Mouse (Mus musculus) embryonic stem cell, embryonic (primary cell): Measurements from ENCODE around the gene Nhsl1.

ENCODE experiments used
- CTCF ChIA-PET, 4 experiments: fragments of 300-600 bp in 2 of 4; fragments of 350-600 bp in 2 of 4; sonication (Branson Sonifier 250); formaldehyde crosslinking; loops; one replicate each; lab custom pipeline; 2022; ENCODE audit warnings: inconsistent platforms in 2 of 4; lab: Charles Lee
- POLR2A ChIA-PET, 4 experiments: fragments of 300-600 bp in 2 of 4; fragments of 350-600 bp in 2 of 4; sonication (Branson Sonifier 250); formaldehyde crosslinking; loops; one replicate each; lab custom pipeline; 2022; ENCODE audit warnings: antibody characterized with exemption in 4 of 4, inconsistent platforms in 1 of 4; lab: Charles Lee

Gene Nhsl1

DNA sequence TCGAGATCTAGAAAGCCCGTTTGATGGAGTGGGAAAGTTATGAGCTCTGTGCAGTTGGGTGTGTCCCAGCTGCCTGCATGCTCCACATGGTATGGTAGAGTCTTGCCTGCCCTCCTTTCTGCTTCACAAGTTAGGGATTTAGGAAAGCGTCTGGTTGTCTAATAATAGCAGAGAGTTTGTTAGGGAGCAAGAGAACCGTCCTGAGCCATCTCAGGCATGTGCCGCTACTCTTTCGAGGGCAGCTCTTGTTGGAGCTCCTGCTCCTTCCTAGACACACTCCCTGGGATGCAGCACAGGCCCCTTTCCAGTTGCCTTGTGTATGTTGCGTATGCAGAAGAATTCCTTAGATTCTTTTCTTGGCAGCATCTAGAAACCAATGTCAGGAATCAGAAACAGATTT is 117.2 kb downstream of the Nhsl1 start:
- ChIA-PET CTCF (interaction anchor here in 1 of 4 experiments (1.4 to 1.9 kb wide), 2 partner anchors 18 to 93 kb away, joined by 3 to 6 read pairs; no protein-coding TSS in a partner anchor), POLR2A (interaction anchor here in 2 of 4 experiments (0.6 to 1.4 kb wide), 4 partner anchors 9 to 29 kb away, joined by 3 read pairs; no protein-coding TSS in a partner anchor)

DNA sequence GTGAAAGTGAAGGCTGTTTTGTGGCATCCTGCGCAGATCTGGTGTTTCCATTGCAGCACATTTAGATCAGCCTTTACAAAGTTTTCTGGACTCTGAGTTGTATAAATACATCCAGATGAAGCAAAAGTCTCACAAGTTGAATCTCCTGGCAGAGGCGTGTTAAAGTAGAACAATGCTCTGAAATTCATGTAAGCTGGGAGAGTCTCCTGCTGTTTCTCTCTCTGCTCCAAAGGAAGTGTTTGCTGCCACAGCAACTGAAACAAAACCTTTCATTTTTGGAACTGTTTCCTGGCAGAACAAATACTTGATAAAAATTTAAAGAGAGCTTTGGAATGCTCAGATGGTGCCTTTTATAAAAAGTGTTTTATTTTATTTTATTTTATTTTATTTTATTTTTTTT is 118.8 kb downstream of the Nhsl1 start:
- ChIA-PET CTCF (interaction anchor here in 2 of 4 experiments (0.7 to 1.9 kb wide), 3 partner anchors 16 to 20 kb away, joined by 3 to 6 read pairs (median 3); no protein-coding TSS in a partner anchor), POLR2A (interaction anchor here in 2 of 4 experiments (0.8 to 1.7 kb wide), 8 partner anchors 9 to 94 kb away, joined by 3 to 8 read pairs (median 4); no protein-coding TSS in a partner anchor)

DNA sequence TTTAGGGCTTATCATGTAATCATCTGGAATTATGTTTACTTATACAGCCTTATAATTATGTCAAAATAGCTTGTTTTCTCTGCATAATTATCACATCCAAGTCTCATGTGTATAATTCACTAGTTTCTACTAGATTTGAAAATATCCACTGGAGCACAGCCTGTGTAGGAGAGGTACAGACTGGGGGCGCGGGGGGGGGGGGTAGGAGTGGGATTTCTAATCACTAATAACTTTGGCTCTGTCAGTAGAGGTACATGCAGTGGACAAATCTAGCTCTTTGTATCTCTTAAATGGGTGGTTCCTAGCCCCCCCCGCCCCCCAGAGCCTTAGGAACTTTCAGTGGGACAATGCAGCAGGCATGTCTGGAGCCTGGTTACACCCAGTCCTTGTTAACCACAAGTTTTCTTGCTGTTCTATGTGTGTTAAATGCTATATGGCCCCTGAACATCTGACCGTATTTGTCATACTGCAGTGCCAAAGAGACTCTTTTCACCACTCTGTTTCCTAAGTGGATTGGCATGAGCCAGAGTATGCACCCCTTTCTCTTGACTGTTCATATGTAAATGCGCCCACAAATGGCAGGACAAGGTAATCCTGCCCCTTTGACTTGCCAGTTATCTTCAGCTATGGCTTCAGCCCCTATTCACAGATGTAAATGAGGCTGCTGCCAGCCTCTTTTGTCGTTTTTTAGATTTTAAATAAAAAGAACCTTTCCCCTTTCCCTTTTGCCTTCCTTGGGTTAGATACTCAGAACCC is 127.0 kb downstream of the Nhsl1 start:
- ChIA-PET POLR2A (interaction anchor here (0.6 to 2.3 kb wide), 37 partner anchors 8 to 1522 kb away, joined by 3 to 9 read pairs (median 4); partner anchors contain the start of gene Txlnb (in 1 of the 4)), CTCF (interaction anchor here in 3 of 4 experiments (0.7 to 1.3 kb wide), 6 partner anchors 11 to 237 kb away, joined by 3 to 8 read pairs (median 4); no protein-coding TSS in a partner anchor)

DNA sequence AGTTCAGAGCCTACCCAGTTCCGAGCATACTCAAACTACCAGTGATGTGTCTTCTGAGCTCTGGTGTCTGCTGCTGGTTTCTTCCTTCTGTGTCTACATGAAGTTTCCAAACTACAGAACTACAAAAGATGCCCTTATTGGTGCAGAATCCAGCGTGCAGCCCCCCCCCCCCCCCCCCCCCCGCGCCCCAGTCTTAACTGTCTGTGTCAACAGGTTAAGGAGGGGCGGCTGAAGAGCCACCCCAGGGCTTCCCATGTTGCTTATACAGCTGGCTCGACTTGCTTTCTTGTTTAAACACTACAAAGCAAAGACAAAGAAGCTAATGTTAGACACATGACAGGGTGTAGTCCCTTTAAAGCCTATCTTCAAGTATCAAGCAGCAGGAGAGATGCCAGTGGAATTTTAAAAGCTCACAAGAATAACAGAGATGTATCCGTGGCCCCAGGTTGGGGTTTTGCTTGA is 127.6 kb downstream of the Nhsl1 start:
- CTCF ChIA-PET, result interaction anchor here in 3 of 4 experiments (0.5 to 1.3 kb wide), 5 partner anchors 10 to 378 kb away, joined by 3 to 5 read pairs (median 4); no protein-coding TSS in a partner anchor
- POLR2A ChIA-PET, result interaction anchor here (0.6 to 2.3 kb wide), 33 partner anchors 9 to 1104 kb away, joined by 3 to 9 read pairs (median 4); partner anchors contain the start of gene Txlnb (in 1 of the 4)

DNA sequence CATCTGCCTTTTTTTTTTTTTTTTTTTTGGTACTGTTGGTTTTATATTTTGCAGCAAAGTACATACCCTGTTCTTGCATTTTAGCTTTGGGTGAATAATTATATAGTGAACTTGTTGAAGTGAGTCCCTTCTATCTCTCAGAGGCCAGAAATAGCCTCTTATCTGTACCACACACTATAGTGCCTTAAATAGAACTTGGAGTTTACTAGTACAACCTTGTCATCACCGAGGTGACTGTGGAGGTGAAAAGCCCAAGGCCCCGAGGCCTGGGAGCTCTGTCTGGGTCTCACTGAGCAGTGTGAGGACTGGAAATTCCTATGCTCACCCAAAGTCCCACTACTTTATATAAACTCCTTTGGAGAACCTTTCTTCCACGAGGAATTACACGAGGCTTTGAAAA is 128.5 kb downstream of the Nhsl1 start:
- ChIA-PET CTCF (interaction anchor here in 1 of 4 experiments (0.6 to 1.3 kb wide), 2 partner anchors 58 to 155 kb away, joined by 3 to 4 read pairs; no protein-coding TSS in a partner anchor), POLR2A (interaction anchor here in 2 of 4 experiments (0.7 to 2.3 kb wide), 9 partner anchors 9 to 55 kb away, joined by 3 to 8 read pairs (median 5); no protein-coding TSS in a partner anchor)

DNA sequence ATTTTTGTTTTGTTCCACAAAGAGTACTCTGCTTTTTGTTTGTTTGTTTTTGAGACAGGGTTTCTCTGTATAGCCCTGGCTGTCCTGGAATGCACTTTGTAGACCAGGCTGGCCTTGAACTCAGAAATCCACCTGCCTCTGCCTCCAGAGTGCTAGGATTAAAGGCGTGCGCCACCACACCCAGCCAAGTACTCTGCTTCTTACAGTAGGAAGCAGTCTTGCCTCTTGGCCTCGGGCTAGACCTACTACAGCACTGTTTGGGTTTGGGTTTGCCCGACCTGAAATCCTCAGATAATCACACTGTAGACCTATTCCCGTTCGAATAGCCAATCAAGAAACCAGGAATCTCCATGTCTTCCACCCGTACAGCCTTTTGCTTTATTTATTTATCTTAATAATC is 130.1 kb downstream of the Nhsl1 start:
- POLR2A ChIA-PET, result interaction anchor here in 3 of 4 experiments (0.8 to 1.8 kb wide), 9 partner anchors 21 to 82 kb away, joined by 3 to 7 read pairs (median 4); no protein-coding TSS in a partner anchor
- CTCF ChIA-PET, result interaction anchor here in 3 of 4 experiments (0.7 to 1.2 kb wide), 3 partner anchors 56 to 213 kb away, joined by 3 read pairs; no protein-coding TSS in a partner anchor

DNA sequence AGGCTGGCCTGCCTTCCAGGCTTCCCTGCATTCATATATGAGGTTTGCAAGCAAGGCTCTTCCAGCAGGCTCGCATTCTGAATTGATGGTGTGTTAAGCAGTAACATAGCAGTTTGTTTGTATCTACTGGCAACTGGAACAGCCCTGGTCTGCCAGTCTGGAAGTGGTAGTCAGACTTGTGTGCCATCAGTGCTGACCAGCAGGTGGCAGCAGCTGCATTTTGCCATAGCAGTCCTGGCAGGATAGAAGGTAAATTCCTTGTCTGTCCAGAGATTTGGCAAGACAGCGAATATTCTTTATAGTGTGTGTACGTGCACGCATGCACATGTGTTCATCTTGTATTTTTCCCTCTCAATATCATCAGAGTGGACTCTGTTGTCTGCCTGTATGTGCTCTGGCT is 134.6 kb downstream of the Nhsl1 start:
- CTCF ChIA-PET, result interaction anchor here (0.7 to 2.0 kb wide), 25 partner anchors 9 to 149 kb away, joined by 3 to 14 read pairs (median 4); no protein-coding TSS in a partner anchor
- POLR2A ChIA-PET, result interaction anchor here in 3 of 4 experiments (0.6 to 1.7 kb wide), 4 partner anchors 46 to 1309 kb away, joined by 3 to 6 read pairs (median 4); no protein-coding TSS in a partner anchor

DNA sequence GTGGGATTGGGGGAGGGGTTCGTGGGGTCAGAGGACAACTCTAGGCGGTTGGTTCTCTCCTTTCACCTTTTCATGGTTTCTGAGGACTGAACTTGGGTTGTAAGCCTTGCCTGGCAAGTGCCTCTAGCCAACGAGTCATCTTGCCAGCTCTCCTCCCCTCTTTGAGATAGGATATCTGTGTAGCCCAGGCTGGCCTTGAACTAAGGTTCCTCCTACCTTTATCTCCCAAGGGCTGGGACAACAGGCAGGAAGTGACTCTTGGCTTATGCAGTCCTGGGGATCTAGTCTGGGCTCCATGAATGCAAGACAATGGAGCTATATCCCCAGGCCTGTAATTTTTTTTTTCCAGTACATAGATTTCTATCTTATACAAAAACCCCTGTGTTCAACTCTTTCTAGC is 135.4 kb downstream of the Nhsl1 start:
- ChIA-PET CTCF (interaction anchor here in 3 of 4 experiments (0.7 to 1.6 kb wide), 8 partner anchors 13 to 83 kb away, joined by 3 to 9 read pairs (median 4); no protein-coding TSS in a partner anchor), POLR2A (interaction anchor here in 2 of 4 experiments (0.5 to 0.7 kb wide), 2 partner anchors 14 to 73 kb away, joined by 3 to 4 read pairs; no protein-coding TSS in a partner anchor)

DNA sequence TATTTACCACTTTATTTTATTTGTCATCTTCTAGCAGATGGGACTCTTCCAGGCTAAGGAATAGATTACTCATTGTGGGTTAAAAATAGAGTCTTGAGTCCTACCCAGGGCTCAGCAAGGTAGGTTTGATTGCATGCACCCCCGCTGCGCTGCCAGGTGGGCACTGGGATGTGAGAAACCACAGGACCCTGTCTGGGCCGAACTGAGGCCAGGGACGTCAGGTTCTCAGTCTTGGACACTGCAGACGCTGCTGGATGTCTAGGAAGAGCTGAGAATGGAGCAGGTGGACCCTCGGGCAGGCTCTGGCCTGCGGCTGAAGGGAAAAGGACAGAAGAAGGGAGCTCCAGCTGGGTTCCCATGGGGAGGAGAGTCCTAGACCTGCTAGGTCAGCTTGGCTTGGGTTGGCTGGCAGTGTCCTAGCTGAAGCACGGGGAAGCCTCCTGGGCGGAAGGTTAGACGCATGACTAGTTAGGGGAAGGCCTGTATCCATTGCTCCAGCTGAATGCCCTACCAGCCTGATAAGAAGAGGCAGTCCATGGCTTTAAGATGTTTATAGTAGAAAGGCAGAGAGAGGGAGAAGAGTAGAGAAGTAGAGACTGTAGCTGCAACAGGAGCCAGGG is 136.6 kb downstream of the Nhsl1 start:
- POLR2A ChIA-PET, result interaction anchor here in 1 of 4 experiments (0.6 to 2.3 kb wide), 5 partner anchors 9 to 1458 kb away, joined by 3 to 8 read pairs (median 4); no protein-coding TSS in a partner anchor
- CTCF ChIA-PET, result interaction anchor here in 3 of 4 experiments (0.7 to 1.4 kb wide), 6 partner anchors 18 to 74 kb away, joined by 3 read pairs; no protein-coding TSS in a partner anchor

DNA sequence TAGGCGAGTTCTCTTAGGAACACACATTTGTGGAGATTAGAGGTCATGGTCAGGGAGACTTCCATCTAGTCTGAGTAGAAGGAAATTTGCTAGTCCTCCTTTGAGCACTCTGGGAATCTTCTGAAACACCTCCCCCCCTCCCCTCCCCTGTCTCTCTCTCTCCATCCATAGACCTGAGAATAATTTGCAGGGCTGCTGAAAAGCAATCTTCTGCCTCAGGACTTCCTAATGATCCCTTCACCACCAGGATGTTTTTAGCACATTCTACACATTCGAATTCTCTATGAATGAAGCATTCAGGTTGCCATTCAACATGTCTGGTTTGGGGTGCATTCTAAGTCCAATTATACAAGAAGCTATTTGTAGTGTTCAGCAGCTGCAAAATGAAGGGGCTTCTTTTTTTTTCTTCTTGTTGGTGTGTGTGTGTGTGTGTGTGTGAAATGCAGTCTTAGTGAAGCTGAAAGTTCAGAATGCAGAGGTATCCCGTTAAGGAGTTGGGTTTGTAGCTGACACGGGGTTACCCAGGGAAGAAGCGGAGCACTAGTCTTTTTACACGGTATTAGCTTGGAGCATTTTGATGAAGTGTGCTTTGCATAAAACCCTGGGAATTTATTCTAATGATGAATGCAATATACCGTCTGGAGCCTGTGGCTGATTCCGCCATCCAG is 139.2 kb downstream of the Nhsl1 start:
- ChIA-PET CTCF (interaction anchor here in 1 of 4 experiments (0.6 kb wide), 2 partner anchors 46 to 960 kb away, joined by 3 read pairs; no protein-coding TSS in a partner anchor), POLR2A (interaction anchor here in 1 of 4 experiments (0.7 to 5.2 kb wide), 3 partner anchors 12 to 40 kb away, joined by 3 to 27 read pairs (median 3); no protein-coding TSS in a partner anchor)

DNA sequence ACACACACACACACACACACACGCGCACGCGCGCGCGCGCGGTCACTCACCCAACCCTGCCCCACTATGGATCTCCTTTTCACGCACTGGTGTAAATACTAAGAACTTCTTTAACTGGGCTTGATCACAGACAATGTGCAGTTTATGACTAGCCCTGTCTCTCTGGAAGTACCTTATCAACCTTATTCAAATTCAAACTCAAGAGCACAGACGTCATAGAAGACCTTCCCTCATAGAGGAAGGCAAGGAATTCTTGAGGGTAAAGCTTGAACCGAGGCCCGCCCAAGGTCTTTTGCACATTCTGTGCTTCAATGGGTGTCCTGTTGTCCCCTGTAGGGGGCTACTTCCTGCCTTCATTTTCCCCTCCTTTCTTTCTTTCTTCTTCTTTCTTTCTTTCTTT is 142.6 kb downstream of the Nhsl1 start:
- ChIA-PET CTCF (interaction anchor here (0.5 to 2.7 kb wide), 12 partner anchors 8 to 249 kb away, joined by 3 to 9 read pairs (median 3); no protein-coding TSS in a partner anchor), POLR2A (interaction anchor here in 3 of 4 experiments (0.6 to 5.2 kb wide), 14 partner anchors 9 to 74 kb away, joined by 3 to 27 read pairs (median 4); no protein-coding TSS in a partner anchor)

DNA sequence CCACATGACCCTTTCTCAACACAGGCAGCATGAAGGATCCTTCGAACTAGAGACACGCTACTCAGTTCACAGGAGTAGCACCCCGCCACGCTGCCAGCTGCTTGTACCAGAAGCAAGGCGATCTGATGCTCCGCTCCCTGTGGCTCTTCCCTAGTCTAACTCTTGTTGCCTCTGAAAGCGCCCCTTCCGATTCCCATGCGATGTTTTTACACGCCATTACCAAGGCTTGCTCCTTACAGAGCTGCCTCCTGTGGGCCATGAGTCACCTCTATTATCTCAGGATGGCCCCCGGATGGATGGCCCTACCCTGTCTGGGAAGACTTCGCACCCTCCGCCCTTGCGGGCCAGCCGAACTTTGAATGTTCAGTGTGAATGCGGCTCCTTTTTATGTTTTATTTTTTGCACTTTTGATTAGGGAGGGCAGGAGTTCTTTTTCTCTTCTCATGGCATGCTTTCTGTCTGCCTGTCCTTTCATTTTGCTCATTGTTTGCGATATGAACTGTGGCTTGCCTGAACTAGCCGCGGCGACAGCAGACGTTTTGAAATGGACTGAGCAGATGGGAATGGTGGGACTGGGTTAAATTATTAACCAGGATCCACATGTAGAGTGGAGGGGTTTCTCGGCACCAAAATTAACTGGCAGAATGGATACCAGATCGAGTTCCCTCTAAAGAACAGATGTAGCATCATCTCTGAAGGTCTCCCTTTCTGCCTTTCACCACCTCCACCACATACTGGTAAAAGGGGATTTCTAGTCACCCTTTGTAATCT is 144.5 kb downstream of the Nhsl1 start:
- POLR2A ChIA-PET, result interaction anchor here in 3 of 4 experiments (0.6 to 1.9 kb wide), 9 partner anchors 12 to 372 kb away, joined by 3 to 11 read pairs (median 4); no protein-coding TSS in a partner anchor
- CTCF ChIA-PET, result interaction anchor here (0.5 to 2.7 kb wide), 4 partner anchors 10 to 1175 kb away, joined by 4 to 9 read pairs (median 6); no protein-coding TSS in a partner anchor

DNA sequence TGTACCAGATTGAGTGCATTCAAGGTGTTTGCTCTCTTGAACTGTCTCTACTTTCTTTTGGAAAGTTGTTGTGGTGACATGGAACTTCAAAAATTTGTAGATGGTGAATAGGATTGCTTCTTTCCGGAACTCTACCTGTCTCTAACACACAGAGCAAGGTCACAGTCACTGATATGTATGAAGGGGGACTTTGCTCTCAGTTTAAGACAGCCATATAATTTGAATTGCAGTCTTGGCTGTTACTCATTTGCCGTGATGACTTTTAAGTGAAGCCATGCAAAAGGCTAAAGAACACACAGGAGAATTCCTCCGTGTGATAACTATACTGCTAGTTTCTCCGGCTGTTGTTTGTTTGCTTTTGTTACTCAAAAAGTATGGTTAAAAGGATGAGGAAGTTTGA is 149.6 kb downstream of the Nhsl1 start:
- ChIA-PET CTCF (interaction anchor here in 1 of 4 experiments (1.0 kb wide), 1 partner anchor 16 kb away, joined by 6 read pairs; no protein-coding TSS in a partner anchor), POLR2A (interaction anchor here in 2 of 4 experiments (0.6 to 3.2 kb wide), 6 partner anchors 9 to 58 kb away, joined by 3 to 27 read pairs (median 8); no protein-coding TSS in a partner anchor)

DNA sequence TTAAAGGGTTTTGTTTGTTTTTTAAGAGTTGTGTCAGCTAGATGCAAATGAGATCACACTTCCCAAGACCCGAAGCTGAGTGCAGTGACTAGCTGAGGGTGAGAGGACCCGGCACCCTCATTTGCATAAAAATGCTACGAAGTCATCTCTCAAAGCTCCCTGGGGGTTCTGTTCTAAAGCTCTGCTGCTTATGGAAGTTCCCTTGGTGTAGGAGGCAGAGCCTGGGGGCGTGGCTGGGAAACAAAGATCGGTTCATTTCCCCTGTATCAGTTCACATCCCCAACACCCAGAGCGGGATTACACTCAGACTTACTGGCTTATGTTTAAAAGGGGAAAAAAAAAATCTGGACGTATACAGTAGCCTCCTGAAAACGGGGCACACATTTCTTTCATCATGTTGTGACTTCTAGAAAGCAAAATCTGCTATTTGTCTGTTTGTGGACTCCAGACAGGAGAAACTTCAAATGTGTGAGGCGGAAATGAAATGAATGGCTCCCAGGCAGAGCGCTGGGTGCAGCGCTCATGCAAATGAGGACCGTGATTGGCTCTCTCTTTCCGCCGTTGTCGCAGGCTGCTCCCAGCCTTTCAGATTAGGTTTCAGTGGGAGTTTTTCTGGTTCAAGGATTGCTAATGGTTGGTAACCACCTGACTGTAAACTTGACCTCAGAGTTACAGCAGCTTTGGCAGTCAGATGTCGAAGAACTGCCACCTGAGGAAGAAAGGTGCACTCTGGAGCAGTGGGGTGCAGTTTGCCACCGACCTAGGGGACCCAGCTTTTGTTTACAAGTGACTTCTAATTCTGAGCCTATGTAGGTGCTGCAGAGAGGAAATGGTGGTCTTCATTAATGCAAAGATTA is 150.7 kb downstream of the Nhsl1 start:
- ChIA-PET POLR2A (interaction anchor here in 3 of 4 experiments (0.5 to 3.2 kb wide), 19 partner anchors 8 to 1197 kb away, joined by 3 to 27 read pairs (median 4); no protein-coding TSS in a partner anchor), CTCF (interaction anchor here (0.5 to 1.9 kb wide), 8 partner anchors 8 to 1190 kb away, joined by 3 to 9 read pairs (median 4); no protein-coding TSS in a partner anchor)
